Mouse (Mus musculus) megakaryocyte-erythroid progenitor cell, adult 5-6 weeks (primary cell): ENCODE measurements at regions not wholly inside any gene's neighbourhood (a gene's known extent, or its start where the extent isn't known, plus 50 kb on each side); places are given as distances from the start of the nearest gene placed in this dataset.

Source experiments
- ATAC-seq: replicated peaks from 2 replicates; pipeline ENCODE4 v1.8.0; 2016; ENCODE audit warnings: mild to moderate bottlenecking, inconsistent platforms; ENCODE audit not compliant: severe bottlenecking, poor library complexity, low FRiP score, low TSS enrichment

DNA sequence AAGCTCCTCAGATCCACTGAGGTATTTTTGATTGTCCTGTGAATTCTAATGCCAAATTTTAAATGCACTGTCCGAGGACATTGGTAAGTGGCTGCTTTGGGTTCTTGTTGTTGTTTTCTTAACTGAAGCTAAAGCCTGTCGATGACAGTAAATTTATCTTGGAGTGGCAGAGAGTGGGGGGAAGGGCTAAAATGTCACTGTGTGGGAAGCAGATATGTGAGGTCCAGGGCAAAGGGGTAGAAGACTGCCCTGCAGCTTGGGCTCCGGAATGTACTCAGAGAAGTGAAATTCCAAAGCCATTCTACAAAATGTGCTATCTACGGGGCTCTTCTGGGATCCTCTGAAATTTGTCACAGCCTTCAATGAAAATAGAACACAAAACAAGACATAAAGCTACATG lies 159.3 kb upstream of the Tmtc1 start:
- ATAC-seq, result peak; percentile 90

DNA sequence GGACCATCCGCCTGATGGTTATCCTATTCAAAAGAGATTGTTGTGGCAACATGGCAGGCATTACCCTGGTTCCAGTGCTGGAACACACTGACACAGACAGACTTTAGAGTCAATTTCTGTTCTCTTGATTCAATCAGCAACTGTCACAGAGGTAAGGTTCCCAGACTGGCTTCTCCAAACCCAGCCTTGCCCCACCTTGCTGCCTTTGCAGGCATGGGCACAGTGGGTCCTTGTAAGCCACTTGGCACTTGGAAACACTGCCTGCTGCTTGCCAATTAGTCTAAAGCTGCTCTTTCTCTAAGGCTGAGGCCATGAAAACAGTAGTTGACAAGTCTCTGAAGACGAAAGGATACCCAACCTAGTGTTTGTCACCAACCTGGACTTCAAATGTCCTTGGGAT lies 158.7 kb upstream of the Tmtc1 start:
- ATAC-seq, result no peak; the same call in 1 of the 2 replicates

DNA sequence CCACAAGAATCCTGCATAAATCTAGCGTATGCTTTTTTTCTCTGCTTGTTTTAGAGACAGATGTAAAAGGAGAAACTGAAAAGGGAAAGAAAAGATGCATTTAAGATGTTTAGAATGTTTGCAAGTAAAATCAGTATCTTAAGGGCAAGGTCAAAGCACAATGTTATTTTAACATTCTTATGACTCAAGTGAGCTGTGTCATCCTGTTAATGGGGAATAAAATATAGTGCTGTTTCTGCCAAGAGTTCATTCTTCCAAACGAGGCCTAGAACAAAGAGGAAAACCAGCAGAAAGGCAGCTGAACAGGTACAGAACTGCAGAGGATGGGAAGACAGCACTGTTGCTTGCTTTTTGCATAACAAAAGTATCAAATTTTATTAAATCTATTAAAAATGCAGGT lies 156.7 kb upstream of the Tmtc1 start:
- no peak for ATAC-seq

DNA sequence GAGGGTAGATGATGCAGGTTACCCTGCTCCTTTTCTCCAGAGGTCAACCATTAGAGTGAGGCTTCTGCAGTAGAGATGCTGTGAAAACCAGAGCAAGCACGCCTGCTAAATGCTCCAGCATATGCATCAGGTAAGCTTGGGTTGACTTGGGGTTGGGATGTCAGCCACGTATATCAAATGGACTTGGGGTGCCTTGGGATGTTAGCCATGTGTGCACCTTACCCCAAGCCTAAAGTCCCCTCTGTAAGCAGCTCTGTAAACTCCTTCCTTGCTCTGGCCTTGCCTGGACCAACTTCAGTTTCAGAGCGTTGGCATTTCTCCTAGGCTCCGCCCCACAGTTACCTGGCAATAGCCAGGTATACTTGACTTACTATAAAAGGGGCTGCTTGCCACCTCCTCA lies 155.3 kb upstream of the Tmtc1 start:
- ATAC-seq, result no peak

DNA sequence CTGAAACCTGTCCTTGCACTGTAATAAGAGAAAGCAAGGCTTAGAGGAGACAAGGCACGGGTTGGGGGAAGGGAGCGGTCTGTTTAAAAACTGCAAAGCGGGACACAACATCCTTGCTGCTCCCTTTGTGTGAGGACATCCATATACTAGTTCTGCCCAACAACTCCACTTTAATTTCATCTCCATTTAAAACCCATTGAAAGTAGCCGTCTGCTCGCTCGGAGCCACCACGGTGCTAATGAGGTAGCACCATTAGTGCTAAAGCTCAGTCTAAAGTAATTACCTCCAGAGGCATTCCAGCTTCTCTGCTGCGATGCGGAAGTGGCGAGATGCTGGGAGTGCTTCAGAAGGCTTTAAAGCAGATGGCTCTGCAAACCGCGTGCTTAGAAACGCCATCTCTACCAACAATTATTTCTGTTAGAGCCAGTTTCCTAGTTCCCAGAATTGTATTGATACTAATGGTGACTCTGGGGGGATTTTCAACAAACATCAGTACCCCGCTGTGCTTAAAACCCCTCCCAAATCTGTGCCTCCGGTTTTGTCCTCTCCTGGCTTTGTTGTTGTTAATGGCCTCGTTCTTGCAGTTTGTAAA lies 154.7 kb upstream of the Tmtc1 start:
- no peak for ATAC-seq

DNA sequence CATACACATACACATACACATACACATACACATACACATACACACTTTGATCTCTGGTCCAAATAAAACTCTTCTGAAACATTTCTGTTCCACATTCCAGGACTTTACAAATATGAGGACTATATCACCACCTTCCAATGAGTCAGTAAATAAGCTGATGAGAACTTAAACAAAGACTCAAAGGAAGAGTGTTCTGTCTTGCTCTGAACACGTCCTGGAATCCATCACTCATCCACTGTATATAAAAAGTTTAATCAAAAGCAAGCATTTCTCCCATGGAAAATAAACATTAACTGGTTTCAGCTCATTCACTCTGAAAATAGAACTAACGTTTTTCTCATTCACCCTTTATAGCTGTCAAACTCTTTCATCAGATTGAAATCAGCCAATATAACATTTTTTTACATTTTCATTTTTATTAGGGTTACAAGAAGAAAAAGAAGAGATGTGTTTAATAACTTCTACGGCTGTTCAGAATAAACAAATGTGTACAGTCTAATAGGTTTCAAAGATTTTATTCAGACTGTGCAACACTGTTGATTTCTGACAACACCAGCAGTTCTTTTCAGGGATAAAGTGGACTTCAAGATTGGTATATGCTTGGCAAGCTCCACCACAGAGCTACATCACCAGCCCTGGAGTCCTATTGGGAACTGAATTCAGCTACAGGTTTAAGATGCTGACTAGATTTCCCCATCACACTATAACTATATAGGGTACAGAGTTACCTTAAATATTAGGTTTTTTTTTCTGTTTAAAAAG lies 151.0 kb upstream of the Tmtc1 start:
- ATAC-seq, result no peak

DNA sequence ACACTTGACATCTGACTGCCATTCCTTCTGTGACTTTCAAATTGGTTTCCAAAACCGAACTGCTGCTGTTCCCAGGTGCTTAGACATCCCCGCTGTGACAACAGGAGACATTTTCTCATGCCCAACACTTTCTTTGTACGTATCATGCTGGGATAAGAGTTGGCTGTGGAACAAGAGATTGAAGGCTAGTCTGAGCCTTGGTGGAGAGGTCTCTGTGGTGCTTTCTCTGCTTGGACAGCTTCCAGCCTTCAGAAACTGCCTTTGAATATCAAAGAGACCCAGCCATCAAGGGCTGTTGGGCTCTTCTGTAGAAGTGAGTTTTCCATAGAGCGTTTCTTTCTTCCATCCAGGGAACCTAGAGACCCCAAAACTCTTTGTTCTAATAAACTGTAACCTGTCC lies 144.8 kb upstream of the Tmtc1 start:
- 0 out of 2 replicates have a peak, but pooled peaks have one; percentile 24 for ATAC-seq

DNA sequence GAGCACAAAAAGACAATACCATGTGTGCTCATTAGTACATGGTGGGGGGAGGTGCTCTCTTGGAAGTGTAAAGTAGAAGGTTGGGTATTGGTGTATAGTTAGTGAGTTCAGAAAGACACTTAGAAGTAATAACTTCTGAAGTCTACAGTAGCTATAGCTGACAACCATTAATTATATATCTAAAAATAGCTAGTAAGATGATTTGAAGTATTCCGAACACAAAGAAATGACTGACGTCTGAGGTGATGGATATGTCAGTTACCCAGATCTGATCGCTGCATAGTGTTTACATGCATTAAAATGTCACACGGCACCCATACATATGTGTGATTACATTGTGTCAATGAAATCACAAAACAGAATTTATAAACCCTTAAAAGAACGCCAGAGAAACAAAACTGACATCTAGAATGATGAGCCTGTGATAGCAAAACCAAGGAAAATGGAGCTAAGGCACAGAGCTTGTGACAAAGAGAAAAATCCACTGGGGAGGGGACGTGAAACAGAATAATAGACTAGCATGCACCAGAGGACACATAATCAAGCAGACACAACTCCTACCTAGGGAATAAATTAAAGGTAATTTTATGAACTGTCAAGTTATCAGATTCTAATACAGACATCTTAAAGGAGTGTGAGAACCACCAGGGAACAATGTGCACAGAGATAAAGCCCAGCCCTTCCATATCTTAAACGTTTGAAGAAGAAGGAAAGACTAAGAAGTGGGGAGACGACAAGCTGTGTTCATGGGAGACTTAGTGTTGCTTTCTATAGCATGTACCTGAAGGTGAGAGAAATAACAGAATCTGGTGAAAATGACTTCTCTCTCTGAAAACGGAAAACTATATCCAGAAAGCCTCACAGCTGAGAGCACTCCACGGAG lies 142.5 kb upstream of the Tmtc1 start:
- 0 out of 2 replicates have a peak, but pooled peaks have one; percentile 13 for ATAC-seq

DNA sequence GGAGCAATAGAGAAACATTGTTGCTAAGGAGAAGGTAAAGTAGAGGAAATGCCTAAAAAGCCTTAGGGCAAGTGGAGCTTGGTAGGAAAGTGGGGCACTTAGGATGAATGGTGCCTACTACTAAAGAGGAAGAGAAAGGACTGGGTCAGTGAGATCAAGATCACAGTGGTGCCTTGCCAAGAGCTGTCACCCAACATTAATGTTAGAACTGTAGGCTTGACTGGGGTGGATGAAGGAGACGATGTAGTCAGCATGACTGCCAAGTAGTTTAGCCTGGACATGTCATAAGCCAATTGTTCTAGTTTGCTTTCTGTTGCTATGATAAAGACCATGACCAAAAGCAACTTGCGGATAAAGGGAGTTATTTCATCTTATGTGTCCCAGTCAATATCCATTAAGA lies 139.9 kb upstream of the Tmtc1 start:
- ATAC-seq, result no peak

DNA sequence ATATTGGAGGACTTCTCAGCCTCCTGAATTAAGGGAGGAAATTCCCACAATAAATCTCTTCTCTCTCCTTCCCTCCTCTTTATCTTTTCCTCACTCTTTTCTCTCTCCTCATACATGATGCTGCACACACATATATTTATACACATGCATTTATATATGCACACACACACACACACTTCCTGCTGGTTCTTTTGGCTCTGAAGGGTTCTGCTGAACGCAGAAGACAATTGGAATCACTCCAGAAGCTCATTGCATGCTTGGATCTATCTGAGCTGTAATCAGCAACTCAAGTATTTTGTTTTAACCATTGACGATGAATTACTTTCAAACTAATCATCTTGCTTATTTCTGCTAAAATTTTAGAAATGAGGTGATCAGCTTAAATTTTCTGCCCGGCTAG lies 134.1 kb upstream of the Tmtc1 start:
- no peak for ATAC-seq

DNA sequence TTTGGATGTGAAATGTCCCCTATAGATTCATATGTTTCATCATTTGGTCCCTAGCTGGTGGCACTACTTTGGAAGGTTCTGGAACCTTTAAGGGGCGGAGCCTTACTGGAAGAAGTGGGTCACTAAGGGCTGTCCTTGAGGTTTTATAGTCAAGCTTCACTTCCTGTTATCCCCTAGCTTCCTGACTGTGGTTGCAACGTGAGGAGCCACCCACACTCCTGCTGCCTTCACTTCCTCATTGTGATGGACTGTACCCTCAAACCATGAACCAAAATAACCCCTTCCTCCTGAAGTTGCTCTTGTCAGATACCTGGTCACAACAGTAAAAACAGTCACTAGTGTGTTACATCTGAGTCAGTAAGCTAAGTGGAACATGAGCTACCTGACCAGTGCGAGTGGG lies 133.5 kb upstream of the Tmtc1 start:
- no peak for ATAC-seq

DNA sequence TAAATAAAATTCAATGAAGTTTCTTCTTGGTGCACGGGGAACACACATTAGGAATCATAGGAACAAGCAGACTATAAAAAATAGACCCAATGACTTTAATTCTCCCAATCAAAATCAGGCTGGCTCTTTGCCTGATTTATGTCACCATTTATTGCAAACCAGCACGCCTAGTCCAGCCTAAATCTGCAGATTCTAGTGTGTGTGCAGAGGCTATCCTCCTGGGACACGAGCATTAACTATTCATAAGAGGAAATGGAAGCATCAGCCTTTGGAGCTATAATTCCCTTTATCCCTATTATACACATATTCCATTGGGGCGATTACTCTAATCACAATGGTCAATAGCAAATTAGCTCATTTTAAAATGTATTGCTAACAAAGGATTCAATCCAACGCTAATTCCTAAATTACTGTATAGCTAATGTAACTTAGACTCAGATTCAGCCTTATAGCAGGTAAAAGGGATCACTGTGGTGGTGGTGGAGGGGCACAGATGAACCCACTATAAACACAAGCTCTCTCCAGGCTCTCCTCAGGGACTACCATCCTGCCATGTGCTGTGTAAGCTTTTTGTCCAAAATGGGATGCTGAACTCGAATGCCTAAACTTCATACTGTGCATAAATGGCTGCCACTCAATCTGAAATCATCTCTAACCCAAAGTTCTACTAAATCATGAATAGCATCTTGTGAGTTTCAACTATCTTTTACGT lies 130.7 kb upstream of the Tmtc1 start:
- no peak for ATAC-seq

DNA sequence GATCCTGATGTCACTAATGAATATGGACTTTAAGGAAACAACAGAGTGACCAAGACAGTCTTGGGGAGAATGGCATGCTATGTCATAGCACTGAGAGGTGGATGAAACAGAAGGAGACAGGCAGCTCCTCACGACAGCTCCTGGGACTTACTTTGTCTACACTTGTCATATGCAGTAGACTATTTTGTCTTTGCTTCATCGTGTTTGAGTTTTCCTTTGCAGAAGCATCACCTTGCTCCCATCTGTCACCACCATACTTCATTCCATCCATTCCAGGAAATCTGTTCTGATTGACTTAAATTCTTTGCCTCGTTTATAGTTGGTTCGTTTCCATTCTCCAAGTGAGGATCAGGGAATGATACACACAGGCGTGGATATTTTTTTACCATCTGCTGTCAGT lies 128.0 kb upstream of the Tmtc1 start:
- ATAC-seq, result no peak

DNA sequence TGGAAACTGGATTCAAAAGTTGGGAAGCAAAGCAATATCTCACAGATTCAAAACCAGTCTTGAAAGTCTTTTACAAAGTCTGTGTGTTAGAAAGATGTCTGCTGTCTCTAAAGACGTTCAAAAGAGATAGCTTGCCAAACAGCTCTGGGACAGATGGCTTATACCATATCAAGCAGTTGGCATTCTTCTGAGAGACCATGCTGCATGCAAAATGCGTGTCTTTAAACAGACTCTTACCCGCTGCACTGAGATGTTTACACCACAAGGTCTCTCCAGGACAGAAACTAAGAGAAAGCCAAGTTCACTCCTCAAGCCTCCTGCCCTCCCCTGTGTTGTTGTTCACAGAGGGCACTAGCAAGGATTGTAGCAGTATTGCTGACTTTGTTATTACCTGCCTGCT lies 127.5 kb upstream of the Tmtc1 start:
- peak; percentile 23; the same call in 1 of the 2 replicates for ATAC-seq

DNA sequence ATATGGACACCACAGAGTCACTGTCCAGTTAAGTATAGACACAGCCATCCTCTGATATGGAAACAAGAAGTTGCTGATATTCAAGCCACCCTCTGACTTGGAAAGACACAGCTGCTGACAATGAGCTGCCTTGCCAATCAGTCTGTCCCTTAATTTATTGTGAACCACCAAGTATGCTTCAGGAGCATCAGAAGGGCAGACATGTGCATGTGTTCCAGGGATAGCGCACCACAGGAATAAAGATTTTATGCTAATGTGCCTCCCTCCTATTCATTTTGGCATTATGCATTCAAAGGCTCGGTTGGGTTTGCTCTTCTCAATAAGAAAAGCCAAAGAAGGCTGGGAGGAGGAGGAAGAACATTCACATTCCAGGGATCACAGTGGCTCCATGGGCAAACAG lies 120.0 kb upstream of the Tmtc1 start:
- ATAC-seq, result no peak

DNA sequence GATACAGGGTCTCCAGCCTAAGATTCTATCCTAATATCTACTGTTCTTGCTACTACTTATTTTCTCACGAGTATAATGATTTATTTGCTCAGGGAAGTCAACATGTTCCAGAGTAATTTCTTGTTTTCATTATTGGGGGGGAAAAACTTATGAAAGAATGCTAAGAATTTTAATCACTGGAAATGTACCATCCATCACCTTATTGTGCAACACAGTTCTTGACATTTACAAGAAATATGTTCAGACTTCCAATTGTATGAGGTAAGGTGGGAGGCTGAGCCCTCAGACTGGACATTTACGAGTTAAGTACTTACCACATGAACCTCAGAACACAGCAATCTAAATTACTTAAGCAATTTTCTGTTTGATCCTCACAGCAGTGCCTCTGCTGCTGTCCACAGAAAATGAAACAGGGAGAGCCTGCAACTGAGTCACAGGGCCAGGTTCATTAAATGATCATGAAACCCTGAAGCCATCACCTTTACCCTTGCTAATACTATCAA lies 118.1 kb upstream of the Tmtc1 start:
- no peak for ATAC-seq

DNA sequence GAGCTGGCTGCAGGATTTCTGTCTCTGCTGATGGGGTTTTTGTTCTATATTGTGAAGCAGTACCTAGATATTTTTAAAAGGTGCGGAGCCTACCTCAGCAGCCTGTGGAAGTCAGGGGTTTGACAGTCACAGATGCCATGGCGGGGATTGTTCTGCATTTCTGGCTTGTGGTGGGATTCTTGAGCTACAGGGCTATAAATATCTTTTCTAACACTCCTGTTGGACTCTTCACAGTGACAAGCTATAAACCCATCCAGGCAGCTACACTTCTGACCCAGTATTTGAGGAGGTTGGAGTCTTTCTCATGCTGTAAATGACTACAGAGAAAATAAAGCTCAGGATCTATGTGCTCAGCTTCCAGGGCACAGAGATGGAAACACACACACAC lies 112.3 kb upstream of the Tmtc1 start:
- no peak for ATAC-seq

DNA sequence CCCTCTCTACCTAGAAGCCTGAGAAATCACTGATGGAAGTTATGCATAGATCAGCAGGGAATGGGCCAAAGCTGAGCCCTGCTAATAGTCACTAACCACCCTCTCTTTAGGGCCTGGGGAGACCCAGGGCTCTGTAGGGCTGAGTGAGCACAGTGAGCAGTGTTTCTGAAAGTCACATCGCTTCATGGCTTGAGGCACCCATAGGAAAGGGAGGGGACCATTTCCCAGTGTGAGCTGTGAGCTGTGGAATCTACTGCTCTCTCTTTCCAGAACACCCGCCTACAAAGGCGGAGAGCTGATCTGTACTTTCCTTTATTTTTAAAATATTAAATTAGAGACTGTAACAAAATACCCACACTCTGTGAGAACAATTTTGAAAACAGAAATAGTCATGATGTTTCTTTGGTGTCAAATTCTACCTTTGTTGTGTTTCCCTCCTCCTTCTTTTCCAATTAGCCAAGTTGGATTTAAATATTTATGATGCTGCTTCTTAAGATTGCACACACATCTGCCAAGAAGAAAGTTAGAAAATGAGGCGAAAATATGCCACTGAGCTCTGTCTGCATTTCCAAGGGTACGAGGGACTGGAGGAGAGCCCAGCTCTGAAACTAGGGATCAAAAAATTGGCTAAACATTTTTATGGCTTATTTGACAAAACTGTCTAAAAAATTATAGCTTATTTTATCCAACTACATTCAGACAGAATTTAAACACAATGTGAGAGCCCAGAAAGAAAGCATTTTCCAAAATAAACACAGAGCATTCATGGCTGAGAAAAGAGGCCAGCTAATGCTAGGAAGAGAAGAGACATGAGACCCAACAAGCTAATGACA lies 111.7 kb upstream of the Tmtc1 start:
- ATAC-seq, result no peak

DNA sequence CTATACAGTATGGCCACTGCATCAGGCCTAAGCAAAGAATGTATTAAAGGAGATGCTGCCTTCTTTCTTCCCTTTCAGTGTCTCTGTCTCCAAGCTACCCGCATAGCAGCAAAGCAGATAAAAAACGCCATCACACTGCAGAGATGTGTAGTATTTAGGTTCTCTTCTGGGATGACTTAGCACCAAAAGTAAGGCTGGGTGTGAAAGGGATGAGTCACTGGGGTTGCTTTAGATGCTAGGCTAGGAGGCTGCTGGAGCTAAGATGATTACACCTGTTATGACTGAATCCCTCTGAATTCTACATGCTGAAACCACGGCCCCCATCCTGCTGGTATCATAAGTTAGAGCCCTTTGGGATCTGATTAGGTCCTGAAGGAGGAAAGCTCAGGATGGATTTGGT lies 110.3 kb upstream of the Tmtc1 start:
- peak; percentile 45 for ATAC-seq
